Mouse (Mus musculus) heart, adult 2 months (tissue): Measurements from ENCODE around the gene Serpinf2.

Source experiments
- CTCF ChIP-seq: fragments of 200-600 bp; IDR thresholded peaks from 2 replicates; pipeline ENCODE4 v1.8.1; 2022; ENCODE audit warnings: antibody characterized with exemption, mild to moderate bottlenecking, moderate library complexity
- POLR2A ChIP-seq: fragments of 200-500 bp; IDR thresholded peaks from 2 replicates; pipeline ENCODE4 v1.6.1; 2011; ENCODE audit warnings: mild to moderate bottlenecking, low read depth, low read length, control low read depth; ENCODE audit not compliant: insufficient read depth

- TF ChIP-seq POLR2A, result no peak
- TF ChIP-seq CTCF, result no peak
Measured at GRCm38 (mm10) chr11:75462253-75462783, 22.9 kb upstream of the Serpinf2 start.
